Mouse (Mus musculus) gastrocnemius, postnatal 36 days (tissue): ENCODE measurements around the gene Etfdh. TPM values are rescaled to one million over a fixed set of nuclear protein-coding genes. Genes with fewer than 3 reads are reported as not detected.
"Not testable (repeated sequence)": the region's sequence is repeated elsewhere in the genome, so short reads cannot be mapped to it uniquely, and the experiment has no call there.

Experiments
- DNase-seq, 2 experiments: peaks; one replicate each; pipeline ENCODE4 v3.0.0; 2022
- intact Hi-C: fragments of 180-260 bp; cut with DNase I; formaldehyde crosslinking; loops from one replicate; pipeline ENCODE4 v1.15.1; 2025
- total RNA-seq, 2 experiments: library from RNA; stranded (reverse); gene quantifications; 2 replicates each; pipeline ENCODE4 v1.2.3; 2021

Etfdh gene
- total RNA-seq, 2 experiments from 2014 or later = 102 to 123 TPM

DNA sequence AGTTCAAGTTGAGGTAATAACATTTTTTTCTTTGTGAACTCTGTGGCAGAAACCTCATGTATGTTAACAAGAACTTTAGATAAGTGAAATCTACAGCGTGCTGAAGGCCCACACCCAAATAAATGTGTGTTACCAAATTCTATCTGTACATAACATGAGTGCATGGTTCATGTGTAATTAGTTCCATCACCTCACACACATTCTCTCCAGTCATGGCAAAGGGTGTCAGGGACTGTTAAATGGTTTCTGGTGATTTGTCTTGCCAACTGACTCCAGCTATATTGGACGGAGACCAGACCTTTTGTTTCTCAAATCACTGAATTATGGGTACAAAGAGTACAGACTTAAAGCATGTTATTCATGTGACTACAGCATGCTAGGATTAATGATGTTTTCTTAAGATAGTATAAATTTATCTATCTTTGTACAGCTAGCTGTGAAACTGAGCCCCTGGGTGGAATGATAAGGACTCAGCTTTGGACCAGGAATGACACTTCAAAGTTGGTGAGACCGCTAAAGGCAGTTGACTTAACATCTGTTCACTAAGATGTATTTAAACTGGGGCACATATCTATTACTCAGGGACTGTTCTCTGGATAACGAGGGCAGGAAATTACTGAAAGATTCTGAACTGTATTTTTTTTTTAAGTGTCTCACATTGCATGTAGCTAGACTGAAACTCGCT, 49.3 kb downstream of the Etfdh start:
- intact Hi-C loops = no loop called here
- DNase-seq = no peak

DNA sequence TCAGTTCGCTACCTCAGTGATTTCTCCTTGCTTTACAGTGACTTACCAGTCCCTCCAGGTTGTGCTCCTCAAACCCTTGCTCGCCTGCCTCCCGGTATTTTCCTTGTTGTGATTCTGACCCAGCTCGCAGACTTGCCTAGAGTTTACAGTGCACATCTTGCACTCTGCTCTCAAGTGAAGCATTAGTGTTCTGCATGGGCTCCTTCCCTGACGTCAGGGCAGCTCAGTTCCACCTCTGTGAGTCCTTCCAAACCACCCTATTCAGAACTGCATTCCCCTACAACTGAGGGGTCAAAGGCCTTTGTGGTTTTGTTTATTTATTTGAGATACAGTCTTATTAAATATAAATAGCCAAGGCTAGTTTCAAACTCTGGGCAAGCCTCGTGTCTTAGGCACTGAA, 51.1 kb downstream of the Etfdh start:
- intact Hi-C loops = no loop called here
- DNase-seq = no peak

DNA sequence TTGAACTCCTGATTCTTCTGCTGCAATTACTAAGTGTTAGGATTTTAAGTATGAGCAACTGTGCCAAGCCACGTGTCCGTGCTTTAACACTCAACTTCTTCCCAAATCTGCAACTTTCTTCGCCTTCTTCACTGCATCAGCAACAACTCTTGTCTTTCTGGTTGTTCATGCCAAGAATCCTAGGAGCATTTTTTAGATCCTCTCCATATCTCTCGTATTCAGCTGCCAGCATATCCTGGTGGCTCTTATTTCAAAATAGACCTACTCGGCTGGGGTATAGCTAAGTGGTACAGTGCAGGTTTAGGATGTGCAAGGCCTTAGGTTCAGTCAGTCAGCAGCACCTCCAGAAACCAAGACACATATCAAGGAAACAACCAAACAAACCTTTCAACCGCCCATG, 51.7 kb downstream of the Etfdh start:
- DNase-seq = no peak
- intact Hi-C loops = no loop called here

DNA sequence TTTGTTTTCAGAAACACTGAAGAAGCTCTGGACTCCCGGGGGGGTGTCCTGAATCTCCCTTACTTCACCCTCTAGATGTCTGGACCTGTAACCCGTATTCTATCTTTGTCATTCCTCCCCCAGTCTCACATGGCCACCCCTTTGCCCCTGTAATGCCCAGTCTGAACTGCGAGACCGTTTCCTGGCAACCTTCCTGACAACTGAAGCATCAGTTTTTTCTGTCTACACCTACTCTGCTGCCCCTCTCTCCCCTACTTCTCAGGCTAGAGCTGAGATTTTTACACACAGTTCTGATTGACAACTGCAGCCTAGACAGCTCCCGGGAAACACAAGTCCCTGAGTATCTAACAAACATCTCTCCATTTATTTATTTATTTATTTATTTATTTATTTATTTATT, 52.4 kb downstream of the Etfdh start:
- intact Hi-C loops = no loop called here
- DNase-seq = no peak

DNA sequence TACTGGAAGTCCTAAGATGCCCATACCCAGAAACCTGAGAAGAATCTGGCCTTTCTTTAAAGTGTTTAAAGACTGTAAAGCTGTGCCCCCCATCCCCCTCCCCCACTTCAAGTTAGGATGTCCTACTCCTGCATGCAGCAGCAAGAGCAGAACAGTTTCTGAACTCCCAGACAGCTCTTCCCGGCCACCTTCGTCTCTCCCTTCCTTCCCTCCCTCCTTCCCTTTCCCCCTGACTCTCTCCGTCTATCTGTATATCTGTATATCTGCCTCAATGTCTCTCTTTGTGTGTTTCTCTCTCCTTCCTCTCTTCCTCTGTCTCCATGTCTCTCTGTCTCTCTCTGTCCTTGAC, 52.9 kb downstream of the Etfdh start:
- DNase-seq = no peak
- intact Hi-C loops = no loop called here

DNA sequence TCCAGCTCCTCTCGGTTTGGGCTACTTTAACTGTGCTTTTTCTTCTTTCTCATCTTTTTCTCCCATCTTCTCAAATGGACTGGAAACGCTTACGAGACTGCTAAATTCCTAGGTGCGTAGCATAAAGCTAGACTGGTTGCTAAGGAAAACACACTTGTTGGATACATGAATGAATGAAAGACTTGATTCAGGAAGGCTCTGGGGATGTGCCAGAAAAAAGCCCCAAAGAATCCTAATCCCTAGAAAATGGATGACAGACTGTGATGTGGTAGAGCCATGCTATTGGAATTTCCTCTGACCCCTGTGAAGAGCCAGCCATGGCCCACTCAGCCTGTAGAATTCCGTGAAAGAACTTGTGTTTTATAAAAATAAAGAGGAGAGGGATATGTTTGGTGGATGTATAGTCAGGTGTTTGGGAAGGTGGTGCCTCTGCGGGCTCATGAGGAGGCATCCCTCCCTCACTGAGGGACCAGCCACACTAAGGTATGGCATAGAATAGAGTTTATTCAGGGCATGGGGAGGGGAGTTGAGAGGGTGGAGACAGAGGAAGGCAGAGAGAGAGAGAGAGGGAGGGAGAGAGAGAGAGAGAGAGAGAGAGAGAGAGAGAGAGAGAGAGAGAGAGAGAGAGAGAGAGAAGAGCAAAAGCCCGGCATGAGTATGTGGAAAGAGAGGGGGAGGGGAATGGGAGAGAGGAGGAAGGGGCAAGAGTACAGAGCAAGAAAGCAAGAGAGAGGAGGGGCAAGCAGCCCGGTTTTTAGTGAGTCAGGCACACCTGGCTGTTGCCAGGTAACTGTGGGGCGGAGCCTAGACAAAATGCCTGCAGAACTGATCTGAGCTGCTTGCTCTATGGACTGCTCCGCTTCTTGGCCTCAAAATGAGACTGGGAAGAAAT, 53.5 kb downstream of the Etfdh start:
- DNase-seq = no peak
- intact Hi-C loops = no loop called here

DNA sequence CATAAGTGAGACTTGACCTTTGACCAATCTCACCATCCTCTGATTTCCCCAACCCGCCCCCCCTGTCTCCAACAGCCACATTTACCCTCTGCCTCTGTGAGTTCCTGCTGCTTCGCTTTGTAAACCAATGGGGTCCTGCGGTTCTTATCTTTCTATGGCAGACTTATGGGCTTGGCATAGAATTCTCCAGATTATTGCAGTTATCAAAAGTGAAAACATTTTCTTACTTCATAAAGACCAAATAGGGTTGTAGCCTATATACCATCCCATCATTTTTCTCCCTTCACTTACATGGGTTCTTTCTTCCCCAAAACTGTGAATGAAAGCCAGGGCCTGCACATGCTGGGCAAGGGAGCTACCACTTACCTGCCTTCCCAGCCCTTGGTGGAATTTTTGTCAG, 55.0 kb downstream of the Etfdh start:
- no peak for DNase-seq
- intact Hi-C loops = no loop called here

DNA sequence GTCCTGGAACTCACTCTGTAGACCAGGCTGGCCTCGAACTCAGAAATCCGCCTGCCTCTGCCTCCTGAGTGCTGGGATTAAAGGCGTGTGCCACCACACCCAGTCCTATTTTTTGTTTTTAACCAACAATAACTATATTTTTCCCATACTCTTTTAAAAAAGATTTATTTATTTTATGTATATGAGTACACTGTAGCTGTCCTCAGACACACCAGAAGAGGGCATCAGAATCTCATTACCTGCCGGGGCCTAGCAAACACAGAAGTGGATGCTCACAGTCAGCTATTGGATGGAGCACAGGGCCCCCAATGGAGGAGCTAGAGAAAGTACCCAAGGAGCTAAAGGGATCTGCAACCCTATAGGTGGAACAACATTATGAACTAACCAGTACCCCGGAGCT, 55.9 kb downstream of the Etfdh start:
- DNase-seq, intact Hi-C loops: not testable (repeated sequence)

DNA sequence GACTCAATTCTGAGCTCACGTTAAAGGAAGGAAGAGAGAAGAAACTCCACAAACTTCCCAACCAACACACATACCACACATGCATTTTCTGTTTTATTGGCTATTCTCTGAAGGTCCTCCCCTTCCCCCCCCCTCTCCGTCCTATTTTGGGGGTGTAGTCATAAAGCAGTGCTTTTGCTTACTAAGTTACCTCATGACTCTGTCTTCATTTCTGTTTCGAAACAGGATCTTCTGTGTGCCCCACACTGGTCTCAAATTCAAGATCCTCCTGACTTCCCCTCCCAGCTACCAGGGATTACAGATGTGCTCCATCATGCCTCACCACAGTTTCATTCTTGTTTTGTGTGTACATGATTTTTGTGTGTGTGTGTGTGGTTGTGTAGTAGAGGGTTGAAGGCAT, 56.9 kb downstream of the Etfdh start:
- intact Hi-C loops = no loop called here

DNA sequence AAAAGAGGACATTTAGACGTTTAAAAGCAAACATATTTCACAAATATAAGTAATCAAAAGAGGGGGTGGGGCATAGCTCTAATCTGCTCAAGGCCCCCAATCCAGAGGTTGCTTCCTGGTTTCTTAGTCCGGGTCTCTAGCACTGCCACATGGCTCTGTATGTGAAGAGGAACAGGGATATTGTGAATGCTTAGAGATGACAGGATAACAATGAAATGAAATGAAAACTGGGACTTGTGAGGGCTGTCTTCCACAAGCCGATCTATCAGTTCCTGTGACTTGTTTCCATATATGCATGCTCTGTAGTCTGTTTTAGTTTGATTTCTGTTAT, 60.0 kb downstream of the Etfdh start:
- DNase-seq = no peak
- intact Hi-C loops = loop anchor here (2.0 to 5.0 kb wide), 2 partner anchors 52 to 283 kb away; partner anchors contain the start of gene Rapgef2

More for the DNA sequence above, 56.9 kb downstream of the Etfdh start:
- DNase-seq = no peak

DNA sequence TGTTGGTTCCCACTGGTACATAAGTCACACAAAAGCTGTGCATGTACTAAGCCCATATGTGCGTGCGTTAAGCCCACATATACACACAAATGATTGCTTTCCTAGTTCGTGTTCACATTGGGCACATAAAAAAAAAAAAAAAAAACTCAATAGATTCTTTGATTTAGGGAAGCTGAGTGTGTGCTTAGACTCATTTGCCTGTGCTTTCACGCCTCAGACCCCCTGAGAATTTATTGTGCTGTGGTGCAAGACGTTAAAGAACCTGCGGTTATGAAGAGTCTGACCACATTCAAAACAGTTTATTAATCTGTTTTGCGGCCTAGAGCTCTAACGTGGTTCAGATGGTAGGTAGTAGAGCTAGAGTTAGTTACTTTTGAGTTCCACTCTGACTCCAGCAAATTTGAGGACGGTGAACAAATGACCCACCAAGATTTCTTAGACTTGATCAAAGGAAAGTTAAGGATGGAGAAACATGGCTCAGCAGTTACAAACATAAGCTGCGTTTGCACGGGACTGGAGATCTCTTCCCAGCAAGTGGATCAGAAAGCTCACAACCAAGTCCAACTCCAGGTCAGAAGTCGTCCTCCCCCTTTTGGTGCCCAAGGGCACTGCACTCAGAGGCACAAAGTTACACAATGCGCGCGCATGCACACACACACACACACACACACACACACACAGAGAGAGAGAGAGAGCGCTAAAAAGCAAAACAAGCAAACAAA, 60.5 kb downstream of the Etfdh start:
- intact Hi-C loops = loop anchor here (1.0 to 5.0 kb wide), 3 partner anchors 23 to 282 kb away; partner anchors contain the start of genes Ppid and Rapgef2
- DNase-seq = no peak

DNA sequence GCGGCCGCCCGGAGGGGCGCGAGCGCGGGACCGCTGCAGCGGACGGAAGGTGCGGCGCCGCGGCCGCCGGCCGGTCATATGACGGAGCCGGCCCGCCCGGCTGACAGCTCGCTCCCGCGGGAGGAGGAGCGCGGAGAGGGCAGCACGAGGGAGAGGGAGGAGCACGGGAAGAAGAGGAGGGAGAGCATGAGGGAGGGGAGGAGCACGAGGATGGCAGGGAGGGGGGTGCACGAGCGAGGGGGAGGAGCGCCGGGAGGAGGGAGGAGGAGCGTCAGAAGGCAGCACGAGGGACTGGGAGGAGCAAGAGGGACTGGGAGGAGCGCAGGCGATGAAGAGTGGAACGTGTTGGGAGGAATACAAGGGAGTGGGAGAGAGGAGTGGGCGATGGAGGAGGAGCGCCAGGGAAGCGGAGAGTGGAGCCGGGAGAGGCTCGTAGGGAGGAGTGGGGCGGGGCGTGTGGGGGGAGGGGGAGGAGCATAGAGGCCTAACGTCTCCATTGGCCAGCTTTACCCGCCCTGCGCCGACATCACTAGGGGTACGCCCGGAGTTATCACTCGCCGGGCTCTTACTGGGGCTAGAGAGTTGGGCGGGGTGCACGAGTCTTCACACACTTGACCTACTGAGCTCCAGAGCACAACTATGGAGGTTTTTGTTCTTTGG, 61.5 kb downstream of the Etfdh start, which contains the start of gene Fnip2:
Gene Fnip2, minus strand, starts transcription at position 94 of the 660 bp plus-strand sequence.
- intact Hi-C loops = loop anchor here (1.0 to 5.0 kb wide), 3 partner anchors 23 to 281 kb away; partner anchors contain the start of genes Ppid and Rapgef2
- peak; percentile 85 to 86 for DNase-seq

DNA sequence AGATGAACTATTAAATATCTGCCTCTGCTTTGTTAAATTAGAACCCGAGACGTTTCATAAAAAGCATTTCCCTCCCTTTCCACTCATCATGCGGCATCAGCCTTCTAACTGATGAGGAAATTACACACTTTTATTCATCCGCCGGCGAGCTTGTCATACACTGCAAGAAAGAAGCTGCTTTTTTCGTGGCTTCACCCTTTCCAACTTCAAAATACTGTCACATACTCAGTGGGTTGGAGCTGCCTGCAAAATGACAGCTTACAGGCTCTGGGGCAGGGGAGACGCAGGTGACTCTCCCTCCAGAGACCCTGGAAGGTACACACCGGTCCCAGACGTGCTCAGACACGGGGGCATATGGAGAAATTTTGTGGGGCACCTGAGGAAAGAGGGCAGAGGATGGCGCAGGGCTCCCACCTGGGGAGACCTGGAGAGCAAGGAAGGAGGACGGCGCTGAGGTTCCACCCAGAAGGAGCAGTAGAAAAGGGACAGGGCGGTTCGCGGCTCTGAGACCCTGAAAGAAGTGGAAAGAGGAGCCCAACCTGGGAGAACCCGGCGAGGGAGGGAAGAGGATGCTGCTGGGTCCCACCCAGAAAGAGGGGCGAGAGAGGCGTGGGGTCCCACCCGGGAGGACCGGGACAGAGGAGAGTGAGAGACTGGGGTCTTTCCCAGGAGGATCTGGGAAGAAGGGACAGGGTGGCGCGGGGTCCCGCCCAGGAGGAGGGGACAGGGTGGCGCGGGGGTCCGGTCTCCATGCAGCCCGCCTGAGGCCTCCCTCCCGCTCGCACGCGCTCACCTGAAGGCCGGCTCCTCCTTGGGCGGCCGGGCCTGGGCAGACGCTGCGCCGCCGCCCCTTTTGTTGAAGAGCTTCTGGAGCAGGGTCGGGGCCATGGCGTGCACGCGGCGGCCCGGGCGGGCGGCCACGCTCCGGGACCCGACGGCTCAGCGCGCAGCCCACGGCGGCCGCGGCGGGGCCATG, 62.3 kb downstream of the Etfdh start:
- intact Hi-C loops = loop anchor here (5.0 kb wide), 1 partner anchor 50 kb away; no protein-coding TSS in a partner anchor
- DNase-seq = peak in 1 of 2 experiments; percentile 29

DNA sequence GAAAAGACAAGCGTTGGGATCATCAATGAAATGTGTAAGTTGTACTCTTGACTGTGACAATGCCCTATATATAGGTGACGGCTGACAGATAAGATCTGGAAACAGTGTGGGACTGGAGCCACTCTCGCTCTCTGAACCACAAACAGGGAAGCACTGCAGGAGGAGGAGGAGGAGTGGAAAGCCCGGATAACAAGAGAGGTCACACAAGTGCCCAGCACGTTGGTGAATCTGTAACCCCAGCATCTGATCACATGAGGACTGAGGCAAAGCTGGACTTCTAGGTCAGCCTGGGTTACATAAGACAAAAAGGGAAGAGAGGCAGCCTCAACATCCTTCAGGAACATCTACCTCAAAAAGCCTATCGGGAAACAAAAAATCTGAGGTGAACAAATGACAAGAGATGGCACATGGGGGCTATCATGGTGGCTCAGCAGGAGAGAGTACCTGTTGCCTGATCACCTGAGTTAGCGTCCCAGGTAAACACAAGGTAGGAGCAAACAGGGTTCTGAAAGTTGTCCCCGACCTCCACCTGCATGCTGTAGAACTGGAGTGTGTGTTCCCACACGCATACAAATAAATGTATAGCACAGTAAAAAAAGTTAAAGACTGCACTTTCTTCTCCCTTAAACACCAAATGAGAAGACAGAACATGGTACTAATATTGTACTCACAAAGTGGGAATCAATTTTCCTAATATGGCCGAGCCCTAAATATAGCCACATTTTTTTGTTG, 64.3 kb downstream of the Etfdh start:
- no peak for DNase-seq
- intact Hi-C loops = loop anchor here (5.0 kb wide), 1 partner anchor 48 kb away; no protein-coding TSS in a partner anchor

DNA sequence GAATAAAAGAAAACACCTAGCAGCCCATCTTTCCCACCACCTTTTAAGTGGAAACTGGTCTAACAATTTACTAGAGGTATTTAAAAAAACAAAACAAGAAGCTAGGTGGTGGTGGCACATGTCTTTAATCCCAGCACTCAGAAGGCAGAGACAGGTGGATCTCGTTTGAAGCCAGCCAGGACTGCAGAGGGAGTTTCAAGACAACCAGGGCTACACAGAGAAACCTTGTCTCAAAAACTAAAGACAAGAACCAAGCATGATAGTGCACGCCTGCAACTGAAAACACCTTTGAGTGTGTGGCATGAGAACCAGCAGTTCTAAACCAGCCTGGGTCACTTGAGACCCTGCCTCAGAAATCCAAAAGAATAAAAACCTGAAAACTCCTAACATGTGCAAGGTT, 65.8 kb downstream of the Etfdh start:
- intact Hi-C loops = no loop called here
- DNase-seq = no peak

DNA sequence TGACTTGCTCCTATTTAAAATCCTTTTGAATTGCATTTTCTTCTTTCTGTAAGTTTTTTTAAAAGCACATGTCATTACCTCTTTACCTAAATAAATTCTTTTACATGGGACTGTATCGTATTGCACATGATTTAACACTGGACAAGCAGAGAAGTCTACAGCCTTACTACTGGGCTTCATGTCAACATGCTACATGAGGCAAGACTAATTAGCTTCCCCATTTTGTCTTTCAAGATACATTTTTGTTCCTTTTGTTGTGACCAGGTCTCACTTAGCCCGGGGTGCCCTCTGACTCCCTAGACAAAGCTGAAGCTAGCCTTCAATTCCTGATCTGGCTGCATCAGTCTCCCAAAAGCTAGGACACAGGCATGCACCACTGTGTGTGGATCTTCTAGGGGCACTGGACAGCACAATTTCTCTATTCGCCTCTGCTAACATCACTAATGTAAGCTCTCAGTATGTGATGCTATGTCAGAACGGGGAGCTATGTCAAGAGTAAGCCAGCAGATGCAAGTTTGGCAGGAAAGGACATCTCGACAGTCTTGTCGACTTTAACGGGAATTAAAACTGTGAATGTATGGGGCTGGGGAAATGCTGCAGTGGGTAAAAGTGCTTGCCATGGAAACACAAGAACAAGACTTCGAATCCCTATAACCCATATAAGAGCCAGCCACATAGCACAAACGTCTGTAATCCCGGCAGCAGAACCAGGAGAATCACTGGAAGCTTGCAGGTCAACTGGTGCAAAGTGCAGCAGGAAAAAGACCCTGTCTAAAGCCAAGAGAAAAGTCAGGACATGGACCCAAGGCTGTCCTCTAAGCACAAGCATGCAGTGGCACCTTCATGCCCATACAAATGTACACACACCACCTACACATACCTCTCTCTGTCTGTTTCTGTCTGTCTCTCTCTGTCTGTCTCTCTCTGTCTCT, 67.2 kb downstream of the Etfdh start:
- intact Hi-C loops = no loop called here
- DNase-seq = no peak

DNA sequence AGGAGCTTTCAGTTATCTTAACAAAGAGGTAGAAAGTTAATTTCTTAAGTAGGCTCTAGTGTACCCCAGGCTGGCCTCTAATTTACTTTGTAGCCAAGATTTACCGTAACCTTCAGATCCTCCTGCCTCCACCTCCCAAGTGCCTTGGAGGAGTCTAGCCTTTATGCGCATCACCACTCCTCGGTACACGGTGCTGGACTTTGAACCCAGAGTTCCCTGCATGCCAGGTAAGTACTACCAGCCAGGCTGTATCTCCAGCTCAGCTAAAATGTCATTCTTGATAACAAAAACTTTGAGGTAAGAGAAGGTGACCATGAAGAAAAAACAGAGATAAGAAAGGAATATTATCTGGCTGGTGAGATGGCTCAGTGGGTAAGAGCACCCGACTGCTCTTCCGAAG, 68.7 kb downstream of the Etfdh start:
- no peak for DNase-seq
- intact Hi-C loops = no loop called here

DNA sequence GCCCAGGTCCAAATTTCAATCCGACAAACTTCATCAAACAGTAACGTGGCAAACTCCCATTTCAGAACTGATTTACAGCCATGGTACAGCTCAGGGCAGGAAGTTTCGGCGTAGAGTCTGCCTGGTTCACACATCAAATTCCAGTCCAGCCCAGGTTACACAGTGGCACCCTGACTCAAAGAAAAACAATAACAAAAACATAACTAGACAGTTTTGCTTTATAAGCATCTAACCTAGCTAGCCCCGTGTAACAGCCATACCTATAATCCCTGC, 69.6 kb downstream of the Etfdh start:
- intact Hi-C loops = no loop called here
- no peak for DNase-seq
